Mouse (Mus musculus): ENCODE data around the gene Arhgap44. TPM values are rescaled to one million over a fixed set of nuclear protein-coding genes. Genes with fewer than 3 reads are reported as not detected.

Gene Arhgap44
- polyA plus RNA-seq, 1 experiment from 2014 or later = 7.4 TPM

DNA sequence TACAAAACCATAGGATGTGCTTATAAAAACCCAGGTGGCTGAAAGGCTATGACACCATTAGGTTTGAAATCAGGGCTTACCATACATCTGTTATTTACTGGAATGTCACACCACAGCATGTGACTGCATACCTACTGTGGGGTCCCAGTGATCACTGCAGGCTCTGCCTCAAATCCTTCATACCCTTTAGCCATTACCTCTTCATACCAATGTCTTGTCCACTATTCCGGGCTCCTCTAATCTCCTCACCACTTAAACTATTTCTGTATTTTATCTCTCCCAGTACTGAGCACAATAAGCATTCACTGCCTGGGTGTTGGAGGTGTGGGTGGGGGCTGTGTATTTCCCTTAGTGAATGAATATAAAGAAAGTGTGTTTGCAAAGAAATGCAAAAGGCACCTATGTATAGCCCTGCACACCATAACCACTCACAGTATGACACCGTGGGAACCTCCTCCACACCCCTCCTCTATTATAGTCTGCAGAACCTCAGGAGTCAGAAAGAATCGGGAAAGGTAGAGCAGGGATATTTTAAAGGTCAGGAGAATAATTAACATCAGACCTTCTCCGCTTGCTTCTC is 19.8 kb downstream of the Arhgap44 start:
- H3K9me3 ChIP-seq (ENCODE audit: low read length) = no peaks in the 10 kb centered on the region
- no peaks in the 10 kb centered on the region for H3K27me3 ChIP-seq (ENCODE audit: insufficient read depth, low read length)
- H3K9ac ChIP-seq (replicated peaks; ENCODE audit: low read length) = no peak overlapping the region
- no peak overlapping the region for H3K27ac ChIP-seq (ENCODE audit: low read length)
- ATAC-seq (ENCODE audit: low FRiP score, low TSS enrichment) = no peak
- no peak overlapping the region for H3K4me3 ChIP-seq (ENCODE audit: low read length)
- 65% methylated on average over 4 of the region's 4 CpGs for WGBS
- H3K4me2 ChIP-seq (replicated peaks; ENCODE audit: low read depth, low read length) = no peak overlapping the region
- H3K36me3 ChIP-seq (ENCODE audit: insufficient read depth, low read length) = no peaks in the 10 kb centered on the region
- H3K4me1 ChIP-seq (ENCODE audit: insufficient read depth, low read length) = no peaks in the 10 kb centered on the region; the same call in 1 of the 2 replicates

DNA sequence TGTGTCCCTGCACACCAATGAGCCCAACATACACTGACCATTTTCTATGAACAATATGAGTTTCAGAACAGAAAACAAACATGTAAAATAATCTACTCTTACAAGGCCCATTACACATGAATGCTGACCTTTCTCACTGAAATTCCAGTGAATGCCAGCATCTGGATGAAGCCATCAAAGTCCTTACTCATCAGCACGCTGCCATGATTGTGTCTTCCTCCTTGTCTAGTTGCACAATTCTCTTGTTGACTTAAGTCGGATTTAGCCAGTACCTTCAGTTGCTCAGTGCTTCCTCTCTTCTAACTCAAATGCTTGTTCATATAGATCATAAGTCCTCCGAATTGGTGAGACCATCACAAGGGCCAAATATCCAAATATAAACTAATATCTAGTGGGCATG is 23.7 kb downstream of the Arhgap44 start:
- Histone ChIP-seq H3K27ac (ENCODE audit: low read length) (no peak overlapping the region), H3K9ac (replicated peaks; ENCODE audit: low read length) (no peak overlapping the region), H3K36me3 (ENCODE audit: insufficient read depth, low read length) (no peaks in the 10 kb centered on the region), H3K4me2 (replicated peaks; ENCODE audit: low read depth, low read length) (no peak overlapping the region), H3K27me3 (ENCODE audit: insufficient read depth, low read length) (no peaks in the 10 kb centered on the region), H3K4me1 (ENCODE audit: insufficient read depth, low read length) (no peaks in the 10 kb centered on the region; the same call in 1 of the 2 replicates), H3K9me3 (ENCODE audit: low read length) (no peaks in the 10 kb centered on the region), H3K4me3 (ENCODE audit: low read length) (no peak overlapping the region)
- WGBS = 78% methylated on average over 3 of the region's 3 CpGs
- ATAC-seq (ENCODE audit: low FRiP score, low TSS enrichment) = no peak

DNA sequence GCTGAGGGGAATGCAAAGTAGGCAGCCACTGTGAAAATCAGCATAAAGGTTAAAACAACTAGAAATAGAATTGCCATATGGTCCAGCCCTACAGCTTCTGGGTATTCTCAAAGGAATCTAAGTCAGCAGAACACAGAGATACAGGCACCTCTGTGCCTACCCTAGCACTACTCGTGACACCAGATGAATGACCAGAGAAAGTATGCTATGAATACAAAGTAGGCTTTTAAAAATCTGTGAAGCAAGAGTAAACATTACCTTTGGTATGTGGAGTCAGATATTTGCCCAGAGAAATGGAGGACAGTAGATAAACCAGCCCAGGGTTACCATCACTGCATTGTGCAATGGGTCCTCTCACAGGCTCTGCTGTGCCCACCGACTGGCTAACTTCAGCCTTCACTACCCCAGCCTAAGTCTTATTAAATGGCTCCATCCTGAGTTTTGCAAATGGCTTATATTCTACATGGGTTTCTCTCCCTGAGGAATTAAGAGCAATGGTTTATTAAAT is 25.6 kb downstream of the Arhgap44 start:
- WGBS = 79% methylated on average over 2 of the region's 2 CpGs

DNA sequence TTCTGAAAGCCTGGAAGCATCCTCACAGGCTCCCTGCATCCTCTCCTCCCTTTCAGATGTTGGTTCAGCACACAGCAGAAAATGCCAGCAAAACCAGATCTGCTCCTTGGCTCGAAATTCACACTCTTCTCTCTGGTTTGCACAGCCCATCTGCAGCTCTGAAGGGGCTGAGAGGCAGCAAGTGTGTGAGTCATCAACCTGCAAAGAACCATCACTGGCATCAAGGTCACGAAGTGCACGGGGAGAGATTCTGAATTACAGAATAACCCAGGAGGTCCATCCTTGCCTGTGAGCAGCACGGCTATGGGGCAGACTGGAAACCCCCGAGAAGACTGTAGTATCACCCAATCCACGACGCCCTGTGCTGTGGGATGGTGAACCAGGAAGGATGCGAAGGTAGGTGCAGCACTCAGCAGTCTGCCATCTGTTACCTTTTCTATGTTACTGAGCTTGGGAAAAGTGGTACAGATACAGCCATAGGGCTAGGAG is 27.5 kb downstream of the Arhgap44 start:
- Histone ChIP-seq H3K27ac (ENCODE audit: low read length) (no peak overlapping the region), H3K4me3 (ENCODE audit: low read length) (no peak overlapping the region), H3K36me3 (ENCODE audit: insufficient read depth, low read length) (no peaks in the 10 kb centered on the region), H3K27me3 (ENCODE audit: insufficient read depth, low read length) (no peaks in the 10 kb centered on the region), H3K4me2 (replicated peaks; ENCODE audit: low read depth, low read length) (no peak overlapping the region), H3K9ac (replicated peaks; ENCODE audit: low read length) (no peak overlapping the region), H3K9me3 (ENCODE audit: low read length) (no peaks in the 10 kb centered on the region), H3K4me1 (ENCODE audit: insufficient read depth, low read length) (no peaks in the 10 kb centered on the region)
- no peak for ATAC-seq (ENCODE audit: low FRiP score, low TSS enrichment)
- WGBS = 84% methylated on average over 8 of the region's 8 CpGs

More for the DNA sequence above, 25.6 kb downstream of the Arhgap44 start:
- Histone ChIP-seq H3K4me2 (replicated peaks; ENCODE audit: low read depth, low read length) (no peak overlapping the region), H3K27me3 (ENCODE audit: insufficient read depth, low read length) (no peaks in the 10 kb centered on the region), H3K36me3 (ENCODE audit: insufficient read depth, low read length) (no peaks in the 10 kb centered on the region), H3K27ac (ENCODE audit: low read length) (no peak overlapping the region), H3K9me3 (ENCODE audit: low read length) (no peaks in the 10 kb centered on the region), H3K4me1 (ENCODE audit: insufficient read depth, low read length) (no peaks in the 10 kb centered on the region), H3K9ac (replicated peaks; ENCODE audit: low read length) (no peak overlapping the region), H3K4me3 (ENCODE audit: low read length) (no peak overlapping the region)
- no peak for ATAC-seq (ENCODE audit: low FRiP score, low TSS enrichment)

DNA sequence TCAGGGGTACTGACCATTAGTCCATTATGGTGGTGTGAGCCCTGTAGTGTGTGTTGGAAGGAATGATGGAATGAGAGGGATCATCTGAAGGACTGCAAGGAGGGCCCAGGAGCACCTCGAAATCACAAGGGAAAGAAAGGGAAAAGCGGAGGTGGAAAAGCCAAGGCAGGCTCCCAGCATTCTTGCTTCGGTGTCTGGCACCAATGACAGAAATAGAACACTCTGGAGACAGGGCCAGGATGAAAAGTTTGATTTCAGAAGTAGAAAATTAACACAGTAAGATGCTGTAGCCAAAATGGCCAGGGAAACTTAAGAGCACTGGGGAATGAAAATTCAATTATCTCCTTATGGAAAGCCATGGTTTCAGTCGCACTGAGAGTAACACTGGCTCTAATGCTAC is 29.1 kb downstream of the Arhgap44 start:
- no peaks in the 10 kb centered on the region for H3K9me3 ChIP-seq (ENCODE audit: low read length)
- no peak for ATAC-seq (ENCODE audit: low FRiP score, low TSS enrichment)
- no peak overlapping the region for H3K4me3 ChIP-seq (ENCODE audit: low read length)
- no peaks in the 10 kb centered on the region for H3K4me1 ChIP-seq (ENCODE audit: insufficient read depth, low read length)
- 79% methylated on average over 4 of the region's 4 CpGs for WGBS
- H3K27me3 ChIP-seq (ENCODE audit: insufficient read depth, low read length) = no peaks in the 10 kb centered on the region
- no peak overlapping the region for H3K9ac ChIP-seq (replicated peaks; ENCODE audit: low read length)
- H3K4me2 ChIP-seq (replicated peaks; ENCODE audit: low read depth, low read length) = no peak overlapping the region
- no peaks in the 10 kb centered on the region for H3K36me3 ChIP-seq (ENCODE audit: insufficient read depth, low read length)
- H3K27ac ChIP-seq (ENCODE audit: low read length) = no peak overlapping the region

DNA sequence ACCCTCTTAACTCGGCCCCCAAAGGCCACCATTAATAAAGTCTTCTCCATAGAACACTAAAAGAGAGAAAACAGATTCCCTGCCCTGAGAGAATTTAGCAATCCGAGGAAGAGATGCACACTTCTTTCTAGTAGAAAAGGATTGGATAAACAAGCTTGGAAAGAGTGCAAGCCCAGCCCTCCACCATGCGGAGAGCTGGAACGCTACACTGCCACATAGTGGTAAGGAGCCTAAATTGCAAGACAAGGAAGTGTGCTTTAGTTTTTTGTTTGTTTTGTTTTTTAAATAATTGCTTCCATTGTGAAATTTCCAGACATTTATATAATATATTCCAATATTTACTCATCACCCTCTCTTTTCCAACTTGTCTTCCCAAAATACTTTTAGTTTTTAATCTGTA is 33.7 kb downstream of the Arhgap44 start:
- H3K9me3 ChIP-seq (ENCODE audit: low read length) = no peaks in the 10 kb centered on the region
- ATAC-seq (ENCODE audit: low FRiP score, low TSS enrichment) = no peak
- H3K4me1 ChIP-seq (ENCODE audit: insufficient read depth, low read length) = peaks cover 30% of the 10 kb centered on the region
- H3K27me3 ChIP-seq (ENCODE audit: insufficient read depth, low read length) = no peaks in the 10 kb centered on the region
- H3K36me3 ChIP-seq (ENCODE audit: insufficient read depth, low read length) = no peaks in the 10 kb centered on the region
- H3K9ac ChIP-seq (replicated peaks; ENCODE audit: low read length) = no peak overlapping the region
- 85% methylated on average over 4 of the region's 4 CpGs for WGBS
- 0 out of 2 replicates have a peak overlapping the region, but pooled peaks have one; percentile 36 for H3K27ac ChIP-seq (ENCODE audit: low read length)
- H3K4me3 ChIP-seq (ENCODE audit: low read length) = no peak overlapping the region
- H3K4me2 ChIP-seq (replicated peaks; ENCODE audit: low read depth, low read length) = no peak overlapping the region

DNA sequence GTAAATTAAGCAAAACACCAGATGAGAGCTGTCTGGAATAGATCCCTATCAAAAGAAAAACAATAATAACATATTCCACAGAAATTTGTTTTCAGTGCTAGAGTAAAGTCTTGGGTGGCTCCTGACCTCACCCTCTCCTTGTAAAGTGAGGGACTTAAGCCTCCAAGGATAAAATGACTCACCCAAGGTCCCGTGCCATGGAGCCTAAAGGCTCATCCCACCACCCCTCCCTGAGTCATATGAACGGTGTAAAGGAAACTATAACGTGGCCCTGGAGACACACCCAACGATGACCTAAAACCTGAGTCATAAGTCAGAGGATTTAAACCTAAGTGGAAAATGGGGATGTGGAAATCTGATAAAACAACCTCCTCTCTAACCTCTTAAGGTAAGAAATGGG is 34.1 kb downstream of the Arhgap44 start:
- 68% methylated on average over 4 of the region's 4 CpGs for WGBS
- H3K4me2 ChIP-seq (replicated peaks; ENCODE audit: low read depth, low read length) = no peak overlapping the region
- H3K4me3 ChIP-seq (ENCODE audit: low read length) = no peak overlapping the region
- H3K27ac ChIP-seq (ENCODE audit: low read length) = 0 out of 2 replicates have a peak overlapping the region, but pooled peaks have one; percentile 36
- H3K27me3 ChIP-seq (ENCODE audit: insufficient read depth, low read length) = no peaks in the 10 kb centered on the region
- H3K9ac ChIP-seq (replicated peaks; ENCODE audit: low read length) = no peak overlapping the region
- H3K4me1 ChIP-seq (ENCODE audit: insufficient read depth, low read length) = peaks cover 30% of the 10 kb centered on the region
- no peaks in the 10 kb centered on the region for H3K9me3 ChIP-seq (ENCODE audit: low read length)
- no peaks in the 10 kb centered on the region for H3K36me3 ChIP-seq (ENCODE audit: insufficient read depth, low read length)
- ATAC-seq (ENCODE audit: low FRiP score, low TSS enrichment) = no peak

DNA sequence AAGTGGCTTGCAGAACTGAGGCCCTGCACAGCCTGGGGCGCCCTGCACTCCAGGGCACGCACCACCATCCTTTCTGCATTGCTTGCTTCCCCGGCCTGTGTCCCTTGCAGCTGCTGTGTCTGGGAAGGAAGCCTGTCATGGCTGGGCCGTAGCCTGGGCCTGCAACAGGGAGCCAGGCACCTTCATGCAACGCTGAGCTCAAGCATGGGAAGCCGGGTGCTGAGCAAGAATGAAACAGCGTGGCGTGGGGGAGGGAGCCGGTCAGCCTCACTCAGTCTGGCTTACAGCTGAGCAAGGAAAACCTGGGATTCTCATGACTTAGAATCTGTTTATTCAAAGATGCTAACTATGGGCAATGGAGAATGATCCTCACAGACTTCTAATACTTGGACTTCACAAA is 36.2 kb downstream of the Arhgap44 start:
- H3K9me3 ChIP-seq (ENCODE audit: low read length) = no peaks in the 10 kb centered on the region
- no peaks in the 10 kb centered on the region for H3K36me3 ChIP-seq (ENCODE audit: insufficient read depth, low read length)
- ATAC-seq (ENCODE audit: low FRiP score, low TSS enrichment) = peak; percentile 84
- peaks cover 30% of the 10 kb centered on the region for H3K4me1 ChIP-seq (ENCODE audit: insufficient read depth, low read length)
- H3K9ac ChIP-seq (replicated peaks; ENCODE audit: low read length) = peak overlapping the region; percentile 44
- H3K27me3 ChIP-seq (ENCODE audit: insufficient read depth, low read length) = no peaks in the 10 kb centered on the region
- 37% methylated on average over 9 of the region's 9 CpGs for WGBS
- H3K27ac ChIP-seq (ENCODE audit: low read length) = peak overlapping the region; percentile 80
- H3K4me2 ChIP-seq (replicated peaks; ENCODE audit: low read depth, low read length) = no peak overlapping the region
- no peak overlapping the region for H3K4me3 ChIP-seq (ENCODE audit: low read length)

DNA sequence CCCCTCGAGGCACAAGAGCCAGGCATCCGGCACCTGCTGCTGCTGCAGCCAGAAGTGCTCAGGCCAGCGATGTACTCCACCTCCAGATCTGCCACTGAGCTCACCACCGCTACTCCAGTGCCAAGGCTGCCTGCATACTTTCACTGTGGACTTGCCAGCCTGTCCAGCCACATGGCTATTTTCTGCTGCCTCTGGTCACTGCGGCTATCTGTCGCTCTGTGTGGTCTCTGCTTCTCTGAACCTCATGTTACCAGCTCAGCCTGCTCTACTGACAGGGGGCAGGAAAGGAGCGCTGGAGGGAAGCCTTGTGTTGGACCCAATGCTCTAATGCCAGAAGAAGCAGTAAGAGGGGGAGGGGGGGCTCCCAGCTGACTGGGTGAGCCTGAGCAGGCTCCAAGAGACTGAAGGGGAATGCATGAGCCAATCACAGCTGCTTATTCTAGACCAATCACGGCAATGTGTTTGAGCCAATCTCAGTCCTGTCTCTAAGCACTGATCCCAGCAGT is 37.8 kb downstream of the Arhgap44 start:
- Histone ChIP-seq H3K9ac (replicated peaks; ENCODE audit: low read length) (no peak overlapping the region), H3K4me2 (replicated peaks; ENCODE audit: low read depth, low read length) (no peak overlapping the region), H3K4me3 (ENCODE audit: low read length) (no peak overlapping the region), H3K27me3 (ENCODE audit: insufficient read depth, low read length) (no peaks in the 10 kb centered on the region), H3K27ac (ENCODE audit: low read length) (peak overlapping the region; percentile 55), H3K9me3 (ENCODE audit: low read length) (no peaks in the 10 kb centered on the region), H3K4me1 (ENCODE audit: insufficient read depth, low read length) (peaks cover 30% of the 10 kb centered on the region), H3K36me3 (ENCODE audit: insufficient read depth, low read length) (no peaks in the 10 kb centered on the region)
- ATAC-seq (ENCODE audit: low FRiP score, low TSS enrichment) = peak; percentile 80
- 42% methylated on average over 8 of the region's 8 CpGs for WGBS

DNA sequence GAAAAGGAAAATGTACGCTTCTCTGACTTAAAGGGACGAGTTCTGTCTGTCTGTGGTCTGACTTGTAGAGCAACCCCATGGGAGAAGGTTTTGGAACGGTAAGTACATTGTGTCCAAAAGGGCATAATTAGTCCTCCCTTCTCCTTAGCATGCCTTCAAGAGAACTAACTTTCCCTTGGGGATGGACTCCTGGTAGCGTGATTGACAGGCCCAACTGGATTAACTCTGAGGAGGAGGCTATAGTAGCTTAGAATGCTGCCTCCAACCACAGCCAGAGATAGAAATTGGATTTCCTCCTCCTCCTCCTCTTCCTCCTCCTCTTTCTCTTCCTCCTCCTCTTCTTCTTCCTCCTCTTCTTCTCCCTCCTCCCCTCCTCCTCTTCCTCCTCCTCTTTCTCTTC is 42.5 kb downstream of the Arhgap44 start:
- Histone ChIP-seq H3K27ac (ENCODE audit: low read length) (no peak overlapping the region), H3K36me3 (ENCODE audit: insufficient read depth, low read length) (no peaks in the 10 kb centered on the region), H3K4me3 (ENCODE audit: low read length) (no peak overlapping the region), H3K4me2 (replicated peaks; ENCODE audit: low read depth, low read length) (no peak overlapping the region), H3K4me1 (ENCODE audit: insufficient read depth, low read length) (peaks cover 10% of the 10 kb centered on the region), H3K27me3 (ENCODE audit: insufficient read depth, low read length) (no peaks in the 10 kb centered on the region), H3K9ac (replicated peaks; ENCODE audit: low read length) (no peak overlapping the region), H3K9me3 (ENCODE audit: low read length) (no peaks in the 10 kb centered on the region)
- no peak for ATAC-seq (ENCODE audit: low FRiP score, low TSS enrichment)
- 88% methylated on average over 4 of the region's 4 CpGs for WGBS

Data from kidney, embryonic 16.5 days (tissue).